Mouse (Mus musculus) frontal cortex, adult (tissue): ENCODE measurements around the gene Snw1.
A peak's percentile ranks its signal among the peaks of the same experiment; 100 is the strongest.
"Not testable (repeated sequence)": the region's sequence is repeated elsewhere in the genome, so short reads cannot be mapped to it uniquely, and the experiment has no call there.

Experiments
- ATAC-seq: cut with Nextera tagmentation; 2 replicates; pipeline ENCODE4 v1.9.2; 2017; ENCODE audit warnings: mild to moderate bottlenecking, moderate library complexity, mixed read lengths; ENCODE audit not compliant: low TSS enrichment

Snw1 gene

GRCm38 (mm10) chr12:87471964-87472786 lies at the start of gene Snw1:
Gene Snw1, minus strand, starts transcription at chr12:87472274.
- peak; percentile 98 for ATAC-seq

- ATAC-seq: not testable (repeated sequence)
Observed at GRCm38 (mm10) chr12:87519616-87520015, 47.5 kb upstream of the Snw1 start.

- not testable (repeated sequence) for ATAC-seq
Observed at GRCm38 (mm10) chr12:87514016-87514415, 41.9 kb upstream of the Snw1 start, which contains the start of gene Gm8300. Gene Gm8300, plus strand, starts transcription at chr12:87514316.

- not testable (repeated sequence) for ATAC-seq
Observed at GRCm38 (mm10) chr12:87494421-87494820, 22.3 kb upstream of the Snw1 start, which contains the start of gene Gm5788. Gene Gm5788, plus strand, starts transcription at chr12:87494721.

GRCm38 (mm10) chr12:87488683-87489082 lies 16.6 kb upstream of the Snw1 start:
- ATAC-seq: not testable (repeated sequence)

GRCm38 (mm10) chr12:87482482-87482881 lies 10.4 kb upstream of the Snw1 start:
- ATAC-seq: not testable (repeated sequence)

GRCm38 (mm10) chr12:87474756-87475155 lies 2.7 kb upstream of the Snw1 start:
- no peak for ATAC-seq

GRCm38 (mm10) chr12:87471421-87471963 lies 582 bp downstream of the Snw1 start:
- peak; percentile 61 for ATAC-seq

GRCm38 (mm10) chr12:87470263-87471136 lies 1.6 kb downstream of the Snw1 start:
- no peak for ATAC-seq

GRCm38 (mm10) chr12:87464678-87465297 lies 7.3 kb downstream of the Snw1 start:
- no peak for ATAC-seq

GRCm38 (mm10) chr12:87449456-87449855 lies 22.6 kb downstream of the Snw1 start:
- no peak for ATAC-seq

GRCm38 (mm10) chr12:87444211-87444610 lies 27.9 kb downstream of the Snw1 start:
- no peak for ATAC-seq

GRCm38 (mm10) chr12:87443700-87444122 lies 28.4 kb downstream of the Snw1 start, which contains the start of the genes Slirp and Alkbh1:
Gene Slirp, plus strand, starts transcription at chr12:87443896.
Gene Alkbh1, minus strand, starts transcription at chr12:87444017.
- ATAC-seq: peak; percentile 99

- peak; percentile 60 for ATAC-seq
Observed at GRCm38 (mm10) chr12:87443115-87443699, 28.9 kb downstream of the Snw1 start.

GRCm38 (mm10) chr12:87442177-87443114 lies 29.6 kb downstream of the Snw1 start:
- no peak for ATAC-seq

- no peak for ATAC-seq
Observed at GRCm38 (mm10) chr12:87428885-87429284, 43.2 kb downstream of the Snw1 start.

GRCm38 (mm10) chr12:87428295-87428694 lies 43.8 kb downstream of the Snw1 start:
- ATAC-seq: no peak

- ATAC-seq: no peak
Observed at GRCm38 (mm10) chr12:87426354-87427031, 45.6 kb downstream of the Snw1 start.

- no peak for ATAC-seq
Observed at GRCm38 (mm10) chr12:87424516-87424915, 47.6 kb downstream of the Snw1 start.
